Mouse (Mus musculus): ENCODE results near the gene Rnaseh1.

Gene Rnaseh1

DNA sequence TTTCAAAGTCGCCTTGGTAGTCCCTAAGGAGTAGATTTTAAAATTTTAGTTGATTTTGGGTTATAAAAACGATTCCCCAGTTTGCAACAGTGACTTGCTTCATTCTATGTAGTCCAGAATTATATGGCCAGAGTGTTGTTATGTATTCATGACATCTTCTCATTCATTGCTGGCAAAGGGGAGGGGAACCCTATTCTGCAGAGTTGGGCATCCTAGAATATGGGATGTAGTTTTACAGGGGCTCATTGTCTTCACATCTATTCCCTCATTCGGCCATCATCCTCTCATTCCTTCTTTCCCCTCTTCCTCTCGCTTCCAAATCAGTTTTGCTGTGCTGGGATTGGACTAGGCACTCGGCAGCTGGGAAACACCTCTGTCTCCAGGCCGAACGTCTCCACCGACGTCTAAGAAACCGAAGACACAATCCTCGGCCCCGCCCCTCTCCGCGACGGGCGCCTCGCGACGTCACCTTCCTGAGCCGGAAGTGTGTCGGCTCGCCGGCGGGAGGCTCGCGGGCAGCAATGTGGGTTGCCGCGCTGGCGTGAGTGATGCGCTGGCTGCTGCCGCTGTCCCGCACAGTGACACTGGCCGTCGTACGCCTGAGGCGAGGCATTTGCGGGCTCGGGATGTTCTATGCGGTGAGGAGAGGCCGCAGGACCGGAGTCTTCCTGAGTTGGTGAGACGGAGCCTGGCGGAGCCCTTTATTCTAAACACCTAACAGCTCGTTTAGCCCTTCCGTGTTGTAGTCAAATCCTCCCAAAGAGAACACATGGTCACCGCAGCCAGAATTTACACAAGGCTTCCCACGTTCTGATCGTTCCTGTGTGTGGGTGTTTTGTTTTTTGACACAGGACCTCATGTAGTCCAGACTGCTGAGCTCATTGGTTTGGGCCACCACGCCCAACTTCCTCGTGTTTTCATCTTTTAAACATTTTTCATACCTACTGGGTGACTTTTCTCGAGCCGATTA is at the start of gene Rnaseh1:
Gene Rnaseh1, plus strand, starts transcription at position 462 of the 970 bp plus-strand sequence.
- peak; percentile 90 to 91 for DNase-seq (ENCODE audit: low spot score in 2 of 2)

DNA sequence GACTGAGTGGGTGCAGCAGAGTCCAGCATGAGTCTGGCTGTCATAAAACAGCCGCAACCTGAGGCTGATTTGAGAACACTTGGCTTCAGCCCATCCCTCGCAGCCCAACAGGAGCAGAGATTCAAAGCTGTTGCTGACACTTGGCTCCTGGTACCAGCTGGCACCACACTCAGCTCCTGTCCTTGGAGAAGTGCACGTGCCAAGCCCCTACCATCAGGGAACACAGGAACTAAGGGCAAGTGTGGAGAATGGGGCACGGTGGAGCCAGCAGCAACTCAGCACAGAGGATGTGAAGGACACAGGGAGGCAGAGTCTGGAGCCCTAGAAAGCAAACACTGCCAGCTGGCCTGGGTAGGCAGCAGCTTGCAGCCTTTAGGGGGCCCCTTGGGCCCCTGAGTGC is 47.1 kb upstream of the Rnaseh1 start:
- DNase-seq (ENCODE audit: low spot score in 2 of 2) = no peak

DNA sequence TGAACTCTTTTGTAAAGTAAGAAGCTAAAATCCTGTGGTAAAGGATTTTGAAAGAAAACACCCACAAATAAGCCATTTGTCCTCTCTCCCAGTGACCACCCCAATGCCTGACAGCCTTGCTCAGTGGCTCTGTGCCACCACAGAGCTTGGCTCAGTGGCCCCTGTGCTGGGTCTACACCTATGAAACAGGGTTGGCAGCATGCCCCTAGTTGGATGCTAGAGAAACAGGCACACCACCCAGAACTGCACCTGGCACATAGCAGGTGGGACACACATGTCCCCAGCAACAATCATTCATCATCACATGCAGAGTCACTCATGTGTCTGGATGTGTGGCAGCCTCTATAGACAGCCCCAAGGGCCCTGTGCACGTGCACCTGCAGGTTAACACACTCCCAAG is 45.9 kb upstream of the Rnaseh1 start:
- no peak for DNase-seq (ENCODE audit: low spot score in 2 of 2)

DNA sequence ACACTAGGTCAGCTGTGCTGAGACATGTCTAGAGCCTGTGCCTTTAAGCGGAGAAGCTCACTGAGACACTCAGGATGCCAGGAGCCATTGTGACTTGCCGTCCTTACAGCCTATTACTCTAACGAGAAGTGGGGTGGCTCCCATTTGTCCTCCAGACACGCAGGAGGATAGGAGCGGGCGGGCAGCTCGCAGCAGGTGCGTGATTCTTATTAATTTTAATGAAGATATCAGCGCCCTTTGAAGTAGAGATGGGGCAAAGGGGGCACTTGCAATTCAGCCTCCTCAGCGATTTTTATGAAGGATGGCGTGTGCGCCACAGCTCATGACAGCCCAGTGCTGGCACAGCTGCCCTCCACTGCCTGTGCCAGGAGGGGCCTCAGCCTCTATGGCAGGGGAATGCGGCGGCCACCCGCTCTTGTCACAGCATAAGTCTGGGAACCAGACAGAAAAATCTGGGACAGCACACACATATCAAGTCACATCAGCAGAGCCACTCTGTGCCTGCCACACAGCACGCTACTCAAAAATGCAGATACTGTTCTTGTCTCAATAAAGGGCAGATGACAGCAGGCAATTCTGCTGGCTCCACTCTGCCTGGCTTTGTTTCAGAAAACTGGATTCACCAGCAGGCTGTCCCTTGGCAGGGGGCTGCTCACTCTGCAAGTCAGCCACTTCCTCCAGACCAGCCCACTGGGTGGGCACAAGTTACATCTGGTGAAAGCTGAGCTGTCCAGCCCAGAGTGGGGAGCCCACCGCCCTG is 41.7 kb upstream of the Rnaseh1 start:
- peak; percentile 30 to 34 for DNase-seq (ENCODE audit: low spot score in 2 of 2)

DNA sequence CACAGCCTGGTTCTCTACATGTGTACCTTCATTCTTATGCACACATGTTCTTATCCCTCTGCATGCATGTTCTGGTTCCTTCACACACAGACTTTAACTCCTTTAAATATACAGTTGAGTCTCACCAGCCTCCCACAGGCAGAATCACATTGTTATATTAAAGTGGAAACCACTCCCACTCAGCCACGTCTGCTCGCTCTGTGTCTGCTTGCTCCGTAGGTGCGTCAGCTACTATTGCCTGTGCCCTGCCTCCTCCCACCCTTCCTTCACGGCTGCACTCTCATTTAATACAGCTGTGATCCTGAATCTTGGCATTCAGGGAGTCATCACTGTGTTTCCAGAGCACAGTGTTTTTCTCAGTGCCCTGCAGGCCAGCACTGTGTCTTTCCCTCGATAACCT is 37.0 kb upstream of the Rnaseh1 start:
- DNase-seq (ENCODE audit: low spot score in 2 of 2) = peak; percentile 67 to 76

DNA sequence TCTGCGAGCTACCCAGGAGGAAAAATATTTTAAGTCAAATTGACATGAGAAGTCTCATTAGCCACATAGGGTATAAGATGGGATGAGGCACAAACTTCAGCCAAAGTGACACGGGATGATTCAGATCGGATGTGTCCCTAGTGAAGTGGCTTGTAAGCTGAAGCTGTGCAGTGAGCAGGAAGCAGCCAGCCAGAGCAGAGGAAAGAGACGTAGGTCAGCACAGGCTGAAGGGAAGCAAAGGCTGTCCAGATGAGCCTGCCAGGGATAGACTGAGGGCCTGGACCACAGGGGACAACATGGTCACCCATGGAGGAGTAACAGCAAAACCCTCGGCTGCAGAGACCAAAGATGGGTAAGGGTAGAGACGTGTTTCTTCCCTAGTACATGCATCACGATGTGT is 35.0 kb upstream of the Rnaseh1 start:
- DNase-seq (ENCODE audit: low spot score in 2 of 2) = no peak

DNA sequence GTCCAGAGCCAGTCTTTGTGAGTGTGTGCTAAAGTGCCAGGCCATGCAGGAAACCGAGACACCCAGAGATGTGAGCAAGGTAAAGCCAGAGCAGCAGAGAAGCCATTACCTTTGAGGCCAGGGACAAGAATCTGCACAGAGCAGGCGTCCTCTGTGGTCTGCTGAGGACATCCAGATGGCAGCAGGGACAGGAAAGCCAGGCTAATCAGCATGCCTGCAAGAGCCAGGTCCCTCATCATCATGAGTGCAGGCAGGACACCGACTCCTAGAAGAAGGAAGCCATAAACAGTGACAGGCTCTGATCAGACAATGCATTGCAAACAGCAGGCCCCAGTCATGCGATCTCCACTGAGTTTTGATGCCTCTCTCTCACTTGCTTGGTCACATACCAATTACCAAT is 32.1 kb upstream of the Rnaseh1 start:
- no peak for DNase-seq (ENCODE audit: low spot score in 2 of 2)

DNA sequence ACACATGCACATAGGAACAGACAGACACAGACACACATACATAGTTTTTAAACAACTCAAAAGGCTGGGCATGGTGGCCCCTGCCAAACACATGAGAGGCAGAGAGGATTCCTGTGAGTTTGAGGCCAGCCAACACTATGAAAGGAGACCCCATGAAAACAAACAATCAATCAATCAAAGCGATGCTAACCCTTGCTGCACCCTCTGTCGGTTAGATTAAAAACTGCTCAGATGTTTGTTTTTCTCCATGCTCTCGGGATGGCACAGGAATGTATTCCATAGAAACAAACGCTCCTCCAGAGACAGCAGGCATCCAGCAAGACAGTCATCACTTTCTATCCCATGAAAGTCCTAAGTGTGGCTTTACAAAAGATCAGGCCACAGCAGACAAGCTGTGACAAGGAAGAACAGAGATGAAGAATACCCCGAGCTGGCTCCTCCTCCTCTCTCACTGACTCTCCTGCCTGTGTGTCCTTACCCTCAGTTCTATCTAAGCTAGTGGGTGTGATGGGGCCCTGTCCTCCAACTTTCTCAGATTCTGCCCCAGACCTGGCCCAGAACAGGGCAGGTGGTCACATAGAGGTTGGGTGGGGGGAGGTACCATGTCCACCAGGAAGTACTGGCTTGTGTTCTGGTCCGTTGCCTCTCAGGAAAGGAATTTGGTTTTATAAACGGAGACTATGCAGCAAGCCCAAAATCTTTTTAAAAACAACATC is 27.8 kb upstream of the Rnaseh1 start:
- no peak for DNase-seq (ENCODE audit: low spot score in 2 of 2)

DNA sequence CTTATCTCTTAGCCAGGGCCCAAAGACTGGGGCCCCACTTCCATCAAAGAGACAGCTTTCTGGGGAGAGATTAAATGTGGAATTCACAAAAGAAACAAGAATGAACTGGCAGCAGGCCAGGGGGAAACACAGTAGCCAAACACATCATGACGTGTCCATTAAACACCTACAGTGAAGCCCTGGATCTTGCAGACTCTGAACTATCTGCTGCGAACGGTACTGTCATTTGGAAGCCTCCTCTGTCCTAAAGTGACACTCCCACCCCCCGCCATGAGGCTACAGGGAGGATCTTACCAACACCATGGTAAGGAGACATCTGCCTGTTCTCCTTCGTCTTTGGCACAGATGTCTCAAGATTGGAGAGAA is 27.3 kb upstream of the Rnaseh1 start:
- peak; percentile 12 to 23 for DNase-seq (ENCODE audit: low spot score in 2 of 2)

DNA sequence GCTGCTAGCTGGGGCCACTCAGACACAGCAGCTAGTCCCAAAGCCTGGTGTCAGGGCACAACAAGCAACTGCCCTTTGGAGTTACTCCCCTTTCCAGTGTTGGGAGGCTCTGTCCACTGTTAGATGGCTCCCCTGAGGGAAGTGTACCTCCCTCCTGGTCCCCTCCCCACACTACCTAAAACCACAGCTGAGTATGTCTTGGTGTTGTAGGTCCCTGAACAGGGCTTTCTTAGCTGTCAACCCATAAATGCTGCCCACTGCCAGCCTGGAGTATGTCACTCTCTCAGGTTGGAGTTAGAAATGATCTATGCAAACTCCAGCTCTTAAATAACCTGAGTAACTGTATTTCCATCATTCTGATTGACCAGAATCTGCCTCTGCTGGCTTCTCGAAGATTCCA is 26.8 kb upstream of the Rnaseh1 start:
- DNase-seq (ENCODE audit: low spot score in 2 of 2) = no peak

DNA sequence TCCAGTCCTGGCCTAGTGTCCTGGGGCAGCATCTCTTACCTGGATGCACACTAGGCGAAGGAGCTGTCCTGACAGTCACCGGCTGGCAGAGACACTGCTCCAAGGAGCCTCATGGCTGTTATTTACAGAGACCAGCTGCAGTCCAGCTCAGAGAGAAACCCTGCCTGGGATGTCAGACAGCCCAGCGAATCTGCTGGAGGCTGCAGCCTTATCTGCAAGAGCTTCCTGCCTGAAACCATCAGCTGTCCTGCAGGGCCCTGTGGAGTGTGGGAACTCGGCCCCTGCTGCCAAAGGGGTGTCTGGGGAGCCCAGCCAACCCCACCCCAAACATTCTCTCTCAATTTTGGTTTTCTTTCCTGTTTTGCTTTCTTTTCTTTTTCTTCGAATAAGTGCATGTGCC is 26.2 kb upstream of the Rnaseh1 start, which contains the start of gene Colec11:
Gene Colec11, minus strand, starts transcription at position 183 of the 400 bp plus-strand sequence.
- DNase-seq (ENCODE audit: low spot score in 2 of 2) = no peak

DNA sequence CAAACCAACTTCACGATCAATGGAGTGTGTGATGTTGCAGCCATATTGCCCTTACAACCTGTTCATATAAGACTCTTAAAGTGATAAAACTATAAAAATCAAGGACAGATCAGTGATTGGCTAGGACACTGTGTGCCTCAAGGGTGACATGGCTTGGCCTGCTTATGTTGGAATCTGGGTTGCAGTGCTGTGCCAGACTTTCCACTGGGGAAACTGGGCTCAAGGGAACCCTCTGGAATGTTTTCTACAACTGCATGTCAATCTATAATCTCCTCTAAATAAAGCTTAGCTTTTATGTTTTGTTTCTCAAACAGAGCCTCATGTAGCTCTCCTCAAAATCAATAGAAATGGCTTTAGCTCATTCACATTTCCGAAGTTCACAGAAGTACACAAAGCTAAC is 25.2 kb upstream of the Rnaseh1 start:
- DNase-seq (ENCODE audit: low spot score in 2 of 2) = no peak

DNA sequence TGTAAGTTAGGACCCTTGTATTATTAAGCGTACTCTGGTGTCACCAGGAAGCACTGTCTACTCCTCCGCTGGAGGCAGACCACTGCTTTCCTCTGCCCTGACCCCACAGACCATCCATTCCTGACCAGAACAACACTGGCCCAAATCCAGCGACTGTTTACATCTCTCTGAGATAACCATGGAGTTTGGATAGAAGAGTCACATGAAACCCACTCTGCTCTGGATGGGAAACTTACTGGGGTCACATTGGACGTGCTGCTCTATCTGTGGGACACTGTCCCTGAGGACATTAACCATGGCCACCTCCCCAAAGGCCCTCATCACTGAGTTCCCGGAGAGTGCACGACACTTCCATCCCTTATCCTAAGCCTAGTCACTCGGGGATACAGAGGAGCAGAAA is 24.0 kb upstream of the Rnaseh1 start:
- DNase-seq (ENCODE audit: low spot score in 2 of 2) = no peak

DNA sequence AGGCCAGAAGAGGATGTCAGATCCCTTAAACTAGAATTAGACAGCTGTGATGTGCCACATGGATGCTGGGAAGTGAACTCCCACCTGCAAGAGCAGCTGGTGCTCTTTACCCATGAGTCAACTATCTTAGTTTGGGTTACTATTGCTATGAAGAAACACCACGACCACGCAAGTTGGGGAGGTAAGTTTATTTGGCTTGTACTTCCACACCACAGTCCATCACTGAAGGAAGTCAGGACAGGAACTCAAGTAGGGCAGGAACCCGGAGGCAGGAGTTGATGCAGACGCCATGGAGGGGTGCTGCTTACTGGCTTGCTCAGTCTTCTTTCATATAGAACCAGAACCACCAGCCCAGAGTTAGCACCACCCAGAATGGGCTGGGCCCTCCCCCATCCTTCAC is 22.3 kb upstream of the Rnaseh1 start:
- DNase-seq (ENCODE audit: low spot score in 2 of 2) = no peak

DNA sequence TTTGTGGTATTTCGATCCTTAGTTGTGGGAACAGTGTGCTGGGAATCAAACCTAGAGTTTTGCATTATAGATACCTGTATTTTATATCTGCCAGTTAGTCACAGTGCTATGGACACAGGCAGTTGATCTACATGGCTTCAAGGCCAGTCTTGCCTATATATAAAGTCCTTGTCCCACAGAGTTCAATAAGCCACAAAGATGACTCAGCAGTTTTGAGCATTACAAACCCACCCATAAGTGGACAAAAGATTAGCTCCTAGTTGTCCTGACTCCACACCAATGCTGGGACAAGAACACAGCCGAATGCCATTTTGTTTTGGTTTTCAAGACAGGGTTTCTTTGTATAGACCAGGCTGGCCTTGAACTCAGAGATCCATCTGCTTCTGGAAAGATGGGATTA is 21.0 kb upstream of the Rnaseh1 start:
- DNase-seq (ENCODE audit: low spot score in 2 of 2) = no peak

DNA sequence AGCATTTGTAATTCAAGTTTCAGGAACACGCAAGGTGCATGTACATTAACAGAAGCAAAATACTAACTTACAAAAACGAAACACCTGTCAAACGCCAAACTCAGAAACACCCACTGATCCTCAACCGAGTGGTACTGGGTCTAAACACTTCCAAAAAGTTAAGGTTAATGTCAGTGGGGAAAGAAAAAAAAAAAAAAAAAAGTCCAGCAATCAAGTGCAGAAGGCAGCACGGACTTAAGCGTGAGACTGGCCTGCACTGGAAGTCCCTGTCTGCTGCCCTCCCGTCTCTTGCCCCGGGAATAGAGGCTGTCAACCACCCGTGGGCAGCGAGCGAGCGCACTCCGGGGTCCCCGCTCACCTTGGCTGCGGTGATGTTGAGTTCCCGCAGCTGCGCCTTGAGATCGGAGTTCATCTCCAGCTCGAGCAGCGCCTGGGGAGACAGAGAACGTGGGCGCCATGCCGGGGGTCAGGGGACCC is 14.3 kb upstream of the Rnaseh1 start:
- no peak for DNase-seq (ENCODE audit: low spot score in 2 of 2)

DNA sequence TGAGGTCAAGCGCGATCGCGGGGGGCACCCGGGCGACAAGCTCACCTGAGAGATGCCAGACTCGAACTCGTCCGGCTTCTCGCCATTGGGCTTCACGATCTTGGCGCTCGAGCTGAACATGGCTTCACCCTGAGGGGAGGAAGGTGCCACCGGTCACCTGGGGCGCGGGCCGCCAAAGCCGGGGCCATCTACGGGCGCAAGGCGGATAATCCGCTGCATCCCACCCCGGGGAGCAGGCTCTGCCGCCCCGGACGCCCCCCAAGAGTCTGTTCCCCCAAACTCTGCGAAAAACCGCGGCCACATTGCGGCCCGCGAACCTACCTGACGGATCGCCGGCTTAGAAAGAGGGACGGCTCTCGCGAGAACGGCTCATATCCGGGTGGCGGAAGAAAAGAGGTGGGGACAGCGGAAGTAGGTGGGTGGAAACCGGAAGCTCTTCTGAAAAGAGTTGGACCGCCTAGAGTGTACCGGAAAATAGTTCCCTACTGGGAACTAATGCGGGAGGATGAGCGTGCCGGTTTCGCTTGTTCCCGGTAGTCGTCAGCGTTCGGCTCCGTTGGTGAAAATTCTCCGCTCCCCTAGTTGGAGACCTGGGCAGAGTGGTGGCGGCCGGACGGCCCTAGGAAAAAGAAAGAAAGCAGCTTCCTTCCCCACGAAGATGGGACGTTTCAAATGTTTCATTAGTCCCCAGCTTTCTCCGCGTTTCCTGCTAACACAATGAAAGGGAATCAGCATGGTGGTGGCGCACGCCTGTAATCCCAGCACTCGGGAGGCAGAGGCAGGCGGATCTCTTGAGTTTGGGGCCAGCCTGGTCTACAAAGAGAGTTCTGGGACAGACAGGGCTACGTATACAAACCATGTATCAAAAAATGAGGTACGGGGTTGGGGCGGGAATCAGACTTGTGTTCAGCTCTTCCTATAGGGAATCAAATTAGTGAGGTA is 13.6 kb upstream of the Rnaseh1 start, which contains the start of gene Rps7:
Gene Rps7, minus strand, starts transcription at position 419 of the 942 bp plus-strand sequence.
- DNase-seq (ENCODE audit: low spot score in 2 of 2) = peak; percentile 82 to 87

DNA sequence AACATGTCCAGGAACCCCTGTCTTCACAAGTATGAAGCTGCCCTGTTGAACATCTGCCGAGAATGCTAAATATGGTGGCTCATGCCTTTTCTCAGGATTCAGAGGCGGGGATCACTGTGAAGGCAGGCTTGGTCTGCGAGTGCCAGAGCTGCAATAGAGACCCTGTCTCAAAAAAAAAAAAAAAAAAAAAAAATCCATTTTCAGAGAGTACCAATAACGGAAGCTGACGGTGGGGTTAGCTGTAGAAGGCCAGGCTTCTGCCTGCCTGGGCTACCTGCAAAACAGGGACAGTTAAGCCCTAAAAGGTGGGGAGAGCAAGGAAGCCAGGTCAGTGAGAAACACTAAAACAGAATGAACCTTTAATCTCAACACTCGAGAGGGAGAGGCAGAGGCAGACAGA is 12.9 kb upstream of the Rnaseh1 start:
- no peak for DNase-seq (ENCODE audit: low spot score in 2 of 2)

DNA sequence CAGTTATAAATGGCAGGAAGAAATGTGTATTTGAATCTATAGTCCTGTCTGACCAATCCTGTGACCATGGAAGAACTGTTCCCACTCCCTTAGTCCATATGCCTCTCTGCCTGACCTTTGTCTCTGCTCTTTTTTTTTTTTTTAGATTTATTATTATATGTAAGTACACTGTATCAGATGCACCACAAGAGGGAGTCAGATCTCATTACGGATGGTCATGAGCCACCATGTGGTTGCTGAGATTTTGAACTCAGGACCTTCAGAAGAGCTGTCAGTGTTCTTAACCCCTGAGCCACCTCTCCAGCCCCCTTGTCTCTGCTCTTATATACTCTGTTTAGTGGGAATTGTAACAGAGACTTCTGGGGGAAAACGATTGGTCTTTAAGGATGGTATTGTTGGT is 10.6 kb upstream of the Rnaseh1 start:
- DNase-seq (ENCODE audit: low spot score in 2 of 2) = no peak

DNA sequence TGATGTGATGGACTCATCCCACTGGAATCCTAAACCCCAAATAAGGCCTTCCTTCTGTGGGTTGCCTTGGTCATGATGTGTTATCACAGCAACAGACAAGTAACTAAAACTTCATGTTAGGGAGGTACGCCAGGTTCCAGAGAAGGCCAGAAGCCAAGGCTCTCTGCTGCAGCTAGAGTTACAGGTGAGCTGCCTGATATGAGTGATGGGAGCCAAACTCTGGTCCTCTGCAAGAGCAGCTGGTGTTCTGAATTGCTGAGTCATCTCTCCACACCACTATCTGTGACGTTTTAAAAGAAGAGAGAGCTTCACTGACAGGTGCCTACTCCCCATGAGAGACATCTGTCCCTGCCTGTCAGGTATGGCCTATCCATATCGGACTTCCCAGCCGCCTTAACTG is 13.2 kb downstream of the Rnaseh1 start:
- no peak for DNase-seq (ENCODE audit: low spot score in 2 of 2)

DNA sequence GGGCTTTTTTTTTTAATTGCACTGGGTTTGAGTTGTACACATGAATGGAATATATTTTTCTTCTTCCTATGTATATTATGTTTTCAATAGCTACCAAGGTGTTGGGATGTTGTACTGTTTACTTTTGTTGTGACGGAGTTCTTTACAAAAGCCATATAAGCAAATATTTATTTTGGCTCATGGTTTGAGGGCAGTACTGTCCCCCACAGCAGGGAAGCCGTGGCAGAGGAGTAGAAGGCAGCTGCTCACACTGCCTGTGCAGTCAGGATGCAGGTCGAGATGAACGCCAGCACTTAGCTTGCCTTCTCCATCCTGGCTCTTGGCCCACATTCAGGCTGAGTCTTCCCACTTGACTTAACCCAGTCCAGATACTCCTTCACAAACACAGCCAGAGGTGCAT is 17.3 kb downstream of the Rnaseh1 start:
- no peak for DNase-seq (ENCODE audit: low spot score in 2 of 2)
